In the genomic region with DNA sequence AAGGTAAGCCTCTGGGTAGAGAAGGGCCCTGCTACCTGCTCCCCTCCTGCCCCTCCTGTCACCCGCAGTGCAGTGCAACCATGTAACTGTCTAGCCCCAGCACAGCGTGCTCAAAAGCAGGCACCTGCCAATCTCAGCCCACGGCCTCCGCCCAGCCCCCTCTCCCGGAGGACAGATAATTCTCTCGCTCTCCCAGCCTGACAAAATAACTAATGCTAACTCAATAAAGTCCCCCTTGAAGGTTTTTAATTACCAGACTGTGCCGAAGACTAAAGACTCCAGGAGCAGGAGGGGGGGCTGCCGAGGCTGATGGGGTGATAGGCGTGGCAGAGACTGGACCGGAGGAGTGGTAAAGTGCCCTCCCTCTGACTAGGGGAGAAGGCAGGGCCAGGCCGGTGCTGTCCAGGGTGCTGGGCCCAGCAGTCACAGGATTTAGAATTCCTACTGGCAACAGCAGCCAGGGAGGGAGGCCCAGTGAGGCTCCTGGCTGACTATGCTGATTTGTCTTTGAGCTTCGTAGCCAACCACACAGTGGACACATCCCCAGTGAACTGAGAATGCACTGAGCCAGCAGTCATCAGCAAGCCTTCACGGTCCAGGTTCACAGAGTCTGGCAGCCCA, we compare ENCODE assay signal across 8 mouse cellular contexts.
DNase-seq lines count a peak whose midpoint lies in the region; ATAC-seq and TF ChIP-seq lines count a peak whose summit lies in the region.

No protein-coding gene starts in this region.

- TF ChIP-seq POLR2A in brain, embryonic 14.5 days (IDR thresholded peaks at IDR 0.05; ENCODE audit: borderline replicate concordance, extremely low read depth, insufficient read depth, insufficient read length, poor library complexity, severe bottlenecking) = no peak
- TF ChIP-seq POLR2A in lung, adult 2 months (IDR thresholded peaks at IDR 0.05; ENCODE audit: borderline replicate concordance, extremely low read depth, low read depth, low read length) = no peak

- no peaks in the 10 kb centered on the region for H3K36me3 ChIP-seq in G1E (replicated peaks)
- H3K36me3 ChIP-seq in intestine, postnatal 0 days (ENCODE audit: control insufficient read depth, insufficient read depth) = no peaks in the 10 kb centered on the region
- no peaks in the 10 kb centered on the region for H3K36me3 ChIP-seq in neural tube, embryonic 15.5 days

- H3K9ac ChIP-seq in intestine, postnatal 0 days (ENCODE audit: low read depth, low read length) = no peak overlapping the region
- no peak overlapping the region; the same call in 1 of the 2 replicates for H3K9ac ChIP-seq in neural tube, embryonic 15.5 days (replicated peaks)

- TF ChIP-seq CTCF in G1E (IDR thresholded peaks at IDR 0.05; ENCODE audit: low read depth, low read length) = no peak
- TF ChIP-seq CTCF in brain, embryonic 14.5 days (IDR thresholded peaks at IDR 0.05; ENCODE audit: borderline replicate concordance, extremely low read depth, insufficient read depth, insufficient read length) = no peak
- no peak for TF ChIP-seq CTCF in intestine, postnatal 0 days (IDR thresholded peaks at IDR 0.05; ENCODE audit: low read depth)
- TF ChIP-seq CTCF in lung, adult 2 months (IDR thresholded peaks at IDR 0.05; ENCODE audit: insufficient read depth, low read length) = no peak

- peak; percentile 74 for DNase-seq in G1E (ENCODE audit: low spot score)
- peak; percentile 84 for DNase-seq in brain, embryonic 14.5 days (ENCODE audit: low read depth)
- peak; percentile 64 to 69 for DNase-seq in heart, adult 18-20 months
- peak; percentile 41 for DNase-seq in lung, adult 2 months
- no peak for DNase-seq in frontal cortex, postnatal 10 days (ENCODE audit: low spot score in 2 of 2)

- H3K27me3 ChIP-seq in G1E (ENCODE audit: insufficient read depth, low read length) = peaks cover 54% of the 10 kb centered on the region
- 0 out of 2 replicates have a peak, but pooled peaks cover under 1% of the 10 kb centered on the region for H3K27me3 ChIP-seq in intestine, postnatal 0 days (replicated peaks; ENCODE audit: control insufficient read depth, insufficient read depth, low read length)
- H3K27me3 ChIP-seq in neural tube, embryonic 15.5 days (replicated peaks) = peaks cover 19% of the 10 kb centered on the region; the same call in 1 of the 2 replicates

- no peak overlapping the region for H3K4me3 ChIP-seq in G1E (ENCODE audit: low read depth, low read length)
- no peak overlapping the region for H3K4me3 ChIP-seq in intestine, postnatal 0 days (ENCODE audit: low read depth, low read length)
- no peak overlapping the region for H3K4me3 ChIP-seq in lung, adult 2 months (replicated peaks; ENCODE audit: extremely low read depth, low read depth, low read length)
- H3K4me3 ChIP-seq in neural tube, embryonic 15.5 days (replicated peaks) = no peak overlapping the region

- H3K4me2 ChIP-seq in intestine, postnatal 0 days (replicated peaks; ENCODE audit: low read depth) = peak overlapping the region; percentile 21; the same call in 1 of the 2 replicates
- H3K4me2 ChIP-seq in neural tube, embryonic 15.5 days = peak overlapping the region; percentile 36

- 12% methylated on average over 13 of the region's 13 CpGs for WGBS in intestine, postnatal 0 days
- 16% methylated on average over 13 of the region's 13 CpGs for WGBS in lung, adult 2 months
- WGBS in neural tube, embryonic 15.5 days = 5% methylated on average over 13 of the region's 13 CpGs

- no peaks in the 10 kb centered on the region for H3K9me3 ChIP-seq in G1E (replicated peaks)
- no peaks in the 10 kb centered on the region for H3K9me3 ChIP-seq in intestine, postnatal 0 days (ENCODE audit: control insufficient read depth)
- H3K9me3 ChIP-seq in neural tube, embryonic 15.5 days (replicated peaks) = no peaks in the 10 kb centered on the region

- peaks cover 2% of the 10 kb centered on the region; the same call in 1 of the 2 replicates for H3K4me1 ChIP-seq in G1E (ENCODE audit: insufficient read depth, low read depth, low read length)
- peaks cover 4% of the 10 kb centered on the region; the same call in 1 of the 2 replicates for H3K4me1 ChIP-seq in intestine, postnatal 0 days (replicated peaks; ENCODE audit: control insufficient read depth, insufficient read depth, low read length)
- H3K4me1 ChIP-seq in lung, adult 2 months (ENCODE audit: control insufficient read depth, insufficient read depth, low read length) = peaks cover 4% of the 10 kb centered on the region; the same call in 1 of the 2 replicates
- H3K4me1 ChIP-seq in neural tube, embryonic 15.5 days = peaks cover 94% of the 10 kb centered on the region

- no peak for ATAC-seq in G1E (ENCODE audit: extremely low read depth, insufficient number of reproducible peaks, low FRiP score, poor library complexity, severe bottlenecking)
- ATAC-seq in intestine, postnatal 0 days = peak; percentile 46; the same call in 1 of the 2 replicates
- peak; percentile 9; the same call in 1 of the 2 replicates for ATAC-seq in neural tube, embryonic 15.5 days (ENCODE audit: low FRiP score)
- no peak for ATAC-seq in monocyte, adult 5-6 weeks (replicated peaks; ENCODE audit: insufficient number of reproducible peaks, low FRiP score, low TSS enrichment, poor library complexity, severe bottlenecking)

- H3K27ac ChIP-seq in intestine, postnatal 0 days (ENCODE audit: low read depth, low read length) = no peak overlapping the region
- H3K27ac ChIP-seq in neural tube, embryonic 15.5 days (replicated peaks) = peak overlapping the region; percentile 71

Comparison
In these comparisons a context has a peak if more than half of its experiments do, and no peak if none do; other contexts are left out.
1. ATAC-seq: peak in intestine, postnatal 0 days (single experiment) and neural tube, embryonic 15.5 days (single experiment); none in G1E (single experiment) and monocyte, adult 5-6 weeks (single experiment).
2. DNase-seq: peak in G1E (single experiment), brain, embryonic 14.5 days (single experiment), heart, adult 18-20 months (2 of 2) and lung, adult 2 months (single experiment); none in frontal cortex, postnatal 10 days (0 of 2).